Mouse (Mus musculus) kidney, postnatal 4 days (tissue): ENCODE data around the gene Itga7.

Experiments used
- DNase-seq, 2 experiments: peaks; one replicate each; pipeline ENCODE4 v3.0.0; 2021; ENCODE audit warnings: mixed read lengths in 2 of 2

Gene Itga7

GRCm38 (mm10) chr10:128933574-128933973 lies at the start of gene Itga7:
Itga7 (plus strand) TSS chr10:128933818.
- peak; percentile 58 to 65 for DNase-seq

DNA sequence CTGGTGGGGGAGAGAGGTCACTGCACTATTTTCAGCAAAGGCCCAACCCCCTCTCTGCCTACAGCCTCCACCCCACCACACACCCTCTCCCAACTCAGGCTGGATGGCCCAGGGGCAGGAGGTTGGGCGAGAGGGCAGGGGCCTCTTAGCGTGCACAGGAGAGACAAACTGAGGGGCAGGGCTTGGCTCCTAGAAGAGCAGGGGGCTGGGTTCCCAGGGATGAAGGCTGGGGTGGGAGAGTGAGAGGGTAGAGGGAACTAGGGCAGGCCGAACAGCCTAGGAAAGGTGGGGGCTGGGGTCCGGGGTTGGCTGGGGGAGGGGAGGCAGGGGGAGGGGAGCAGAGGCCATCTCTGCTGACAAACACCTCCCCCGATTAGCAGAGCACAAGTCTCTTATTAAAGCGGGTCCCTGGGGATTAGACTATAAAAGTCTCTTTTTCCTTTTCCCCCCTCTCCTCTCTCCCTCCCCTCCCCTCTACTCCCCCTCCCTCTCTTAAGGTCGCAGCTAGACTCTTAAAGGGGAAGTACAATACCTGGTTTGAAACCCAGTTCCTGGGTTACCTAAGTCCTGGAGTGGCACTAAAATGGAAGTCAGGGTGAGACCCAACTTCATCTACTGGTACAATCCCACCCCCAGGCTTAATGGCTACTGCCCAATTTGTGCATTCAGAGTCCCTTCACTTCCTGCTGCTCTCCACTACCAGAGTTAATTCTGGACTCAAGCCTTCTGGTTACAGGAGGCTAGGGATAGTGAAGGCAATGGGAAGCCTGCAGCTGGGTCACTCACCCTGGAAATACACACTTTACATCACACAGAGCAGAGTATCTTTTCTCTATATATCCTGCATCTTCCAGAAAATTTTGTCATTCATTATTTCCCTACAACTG lies 44.4 kb upstream of the Itga7 start:
- peak; percentile 44 to 60 for DNase-seq

- no peak for DNase-seq
These were observed 43.8 kb upstream of the Itga7 start for GRCm38 (mm10) chr10:128889846-128890245.

DNA sequence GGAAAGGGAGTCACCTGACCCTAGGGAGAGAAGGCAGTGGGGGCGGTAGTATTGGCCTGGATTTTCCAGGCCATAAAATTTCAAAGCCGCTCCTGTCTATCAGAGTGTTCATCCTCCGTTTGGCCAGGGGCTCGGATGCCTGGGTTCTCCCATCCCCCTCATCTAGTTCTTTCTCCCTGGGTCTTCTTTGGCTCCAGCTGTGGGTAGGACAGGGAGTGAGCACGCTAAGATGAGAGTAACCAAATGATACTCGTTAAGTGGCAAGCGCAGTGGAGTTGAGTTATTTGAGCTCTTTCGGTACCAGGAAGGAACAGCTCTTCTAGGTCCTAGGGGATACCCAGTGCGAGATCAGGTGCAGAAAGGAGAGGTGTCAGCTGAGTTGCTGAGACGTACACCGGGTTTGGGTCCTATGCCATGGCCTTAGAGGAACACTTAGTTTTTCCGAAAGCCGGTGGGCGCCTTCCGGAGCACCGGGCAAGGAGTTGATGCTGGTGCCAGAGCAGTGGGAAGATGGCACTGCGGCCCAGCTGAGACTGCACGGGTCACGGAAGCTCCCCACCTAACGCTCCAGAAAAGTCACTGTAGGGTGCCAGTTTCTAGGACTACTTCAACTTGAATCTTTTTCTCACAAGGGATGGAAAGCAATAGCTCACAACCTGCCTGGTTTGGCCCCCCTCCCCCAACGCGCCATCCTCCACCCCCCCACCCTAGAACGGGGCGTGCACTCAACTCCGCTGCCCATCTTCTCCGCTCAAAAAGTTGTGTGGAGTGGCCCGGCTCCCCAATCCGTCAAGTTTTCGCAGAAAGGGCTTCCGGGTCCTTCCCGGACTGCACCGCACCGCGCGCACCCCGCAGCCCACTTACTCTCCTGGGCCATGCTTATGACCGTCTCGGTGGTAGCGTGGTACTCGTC lies 43.0 kb upstream of the Itga7 start:
- DNase-seq: peak in 1 of 2 experiments; percentile 31

- peak; percentile 78 to 84 for DNase-seq
These were observed 42.1 kb upstream of the Itga7 start, which contains the start of gene Gdf11 for GRCm38 (mm10) chr10:128891296-128892094. Gdf11 (minus strand) TSS chr10:128891718.

DNA sequence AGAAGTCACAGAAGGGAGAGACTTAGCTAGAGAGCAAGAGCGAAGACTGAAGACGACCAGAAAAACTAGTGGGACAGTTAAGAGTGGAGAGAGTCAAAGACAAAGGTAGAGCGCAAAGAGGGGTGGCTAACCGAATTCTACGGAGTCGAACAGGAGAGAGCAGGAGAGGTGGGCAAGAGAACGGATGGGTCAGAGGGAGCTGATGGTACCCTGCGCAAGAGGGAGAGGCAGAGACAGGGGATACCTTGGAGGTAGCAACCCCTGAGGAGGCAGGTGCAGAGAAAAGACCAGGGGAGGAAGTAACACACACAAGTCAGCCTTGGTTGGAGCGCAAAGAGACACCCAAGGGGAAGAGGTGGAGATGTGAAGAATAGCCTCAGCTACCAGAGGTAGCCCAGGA lies 41.4 kb upstream of the Itga7 start:
- DNase-seq: no peak

DNA sequence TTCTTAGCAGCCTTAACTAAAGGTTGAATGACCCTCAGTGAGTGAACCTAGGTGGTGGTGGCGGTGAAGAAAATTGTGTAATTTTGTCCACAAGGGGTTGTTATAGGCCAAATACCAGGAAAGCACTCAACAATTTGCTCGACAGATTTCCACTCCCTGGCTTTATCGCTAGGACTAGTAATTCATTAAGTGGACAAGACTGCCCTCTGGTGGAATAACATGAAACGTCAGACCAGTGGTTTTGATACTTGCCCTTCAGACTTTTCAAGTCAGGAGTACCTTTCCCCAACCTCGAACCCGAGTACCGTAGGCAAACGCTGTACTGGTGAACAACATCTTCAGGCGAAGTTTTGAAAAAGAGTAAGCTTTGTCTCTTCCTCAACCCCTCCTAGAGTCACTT lies 38.2 kb upstream of the Itga7 start:
- DNase-seq: peak; percentile 66 to 80

DNA sequence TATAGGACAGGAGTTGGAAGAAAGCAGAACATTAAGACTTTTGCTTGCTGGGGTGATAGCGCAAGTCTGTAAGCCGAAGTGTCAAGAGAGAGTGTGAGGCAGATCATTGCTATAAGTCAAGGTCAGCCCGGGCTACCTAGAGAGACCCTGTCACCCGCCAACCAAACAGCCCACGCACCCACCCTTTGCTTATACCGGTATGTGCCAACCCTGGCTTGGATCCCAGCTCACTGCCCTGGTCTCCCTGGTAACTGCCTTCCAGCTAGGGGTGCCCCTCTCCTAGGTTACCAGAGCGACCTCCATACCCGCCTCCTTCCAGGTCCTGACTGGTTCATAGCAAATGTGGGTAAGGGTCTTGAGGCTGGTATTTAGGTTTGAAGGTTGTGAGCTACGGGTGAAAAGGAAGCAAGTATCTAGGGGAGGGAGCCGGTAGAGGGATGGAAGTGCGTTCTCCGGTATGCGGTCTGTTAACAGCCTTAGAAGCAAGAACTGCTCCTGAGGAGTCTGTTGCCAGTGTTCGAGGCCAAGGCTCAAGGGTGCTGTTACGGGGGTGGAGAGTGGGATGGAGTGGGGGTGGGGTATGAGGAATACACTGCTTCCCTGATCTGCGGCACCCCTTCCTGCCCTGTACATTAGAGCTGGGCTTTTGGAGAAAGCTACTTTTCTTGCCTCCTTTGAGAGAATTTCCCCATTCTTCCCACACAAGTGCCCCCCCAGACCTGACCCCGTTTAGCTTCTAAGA lies 37.5 kb upstream of the Itga7 start:
- peak; percentile 49 to 69 for DNase-seq

- no peak for DNase-seq
These were observed 36.8 kb upstream of the Itga7 start for GRCm38 (mm10) chr10:128896807-128897206.

GRCm38 (mm10) chr10:128897501-128897900 lies 36.1 kb upstream of the Itga7 start:
- no peak for DNase-seq

DNA sequence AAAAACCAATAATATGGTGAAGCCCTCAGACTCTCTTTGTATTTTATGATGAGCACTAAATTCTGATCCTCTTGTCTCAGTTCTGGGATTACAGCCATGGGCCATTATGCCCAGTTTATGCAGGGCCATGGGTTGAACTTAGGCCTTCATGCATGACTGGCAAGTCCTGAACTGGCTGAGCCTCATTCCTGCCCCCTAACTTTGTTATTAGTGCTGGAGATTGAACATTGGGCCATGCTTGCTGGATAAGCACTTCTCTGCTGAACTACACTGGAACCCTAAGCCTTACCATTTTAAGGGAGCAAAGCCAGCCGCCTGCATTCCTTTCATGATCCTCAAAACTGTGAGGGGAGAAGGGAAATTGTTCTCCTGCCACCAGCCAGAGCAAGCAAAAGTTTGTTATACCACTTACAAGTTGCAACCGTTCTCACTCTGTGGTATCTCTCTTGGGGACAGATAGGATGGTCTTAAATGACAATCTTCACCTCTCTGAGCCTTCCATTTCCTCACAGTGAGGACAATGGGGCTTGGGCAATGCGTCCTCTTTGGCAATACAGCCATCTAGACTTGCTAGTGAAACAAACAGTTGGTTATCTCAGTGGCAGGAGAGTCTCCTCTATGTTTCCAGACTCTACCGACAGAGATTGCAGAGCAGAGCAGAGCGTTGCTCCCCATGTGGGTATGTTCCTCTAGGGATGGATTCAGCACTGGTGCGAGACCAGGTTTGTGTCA lies 33.7 kb upstream of the Itga7 start:
- DNase-seq: peak in 1 of 2 experiments; percentile 49

- no peak for DNase-seq
These were observed 32.9 kb upstream of the Itga7 start, which contains the start of gene Cd63 for GRCm38 (mm10) chr10:128900698-128901097. Cd63 (plus strand) TSS chr10:128900989.

- DNase-seq: no peak
These were observed 32.2 kb upstream of the Itga7 start for GRCm38 (mm10) chr10:128901409-128901808.

- peak in 1 of 2 experiments; percentile 56 for DNase-seq
These were observed 31.1 kb upstream of the Itga7 start for GRCm38 (mm10) chr10:128902409-128902988.

DNA sequence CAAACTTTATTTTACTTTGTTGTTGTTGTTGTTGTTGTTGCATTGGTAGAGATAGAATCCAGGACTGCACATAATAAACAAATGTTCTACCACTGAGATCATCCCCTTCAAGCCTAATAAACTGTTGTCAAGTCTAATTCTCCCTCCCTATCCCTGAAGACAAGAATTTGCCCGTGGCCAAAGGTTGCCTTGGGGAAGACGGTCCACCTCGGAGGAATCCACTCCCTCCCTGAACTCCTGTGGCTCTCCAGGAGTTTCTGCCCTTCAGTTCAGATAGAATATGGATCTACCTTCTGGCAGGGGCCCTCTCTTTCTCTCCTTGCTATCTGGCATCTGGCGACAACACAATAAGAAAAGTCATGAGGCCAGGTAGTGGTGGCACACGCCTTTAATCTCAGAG lies 28.8 kb upstream of the Itga7 start:
- DNase-seq: no peak

DNA sequence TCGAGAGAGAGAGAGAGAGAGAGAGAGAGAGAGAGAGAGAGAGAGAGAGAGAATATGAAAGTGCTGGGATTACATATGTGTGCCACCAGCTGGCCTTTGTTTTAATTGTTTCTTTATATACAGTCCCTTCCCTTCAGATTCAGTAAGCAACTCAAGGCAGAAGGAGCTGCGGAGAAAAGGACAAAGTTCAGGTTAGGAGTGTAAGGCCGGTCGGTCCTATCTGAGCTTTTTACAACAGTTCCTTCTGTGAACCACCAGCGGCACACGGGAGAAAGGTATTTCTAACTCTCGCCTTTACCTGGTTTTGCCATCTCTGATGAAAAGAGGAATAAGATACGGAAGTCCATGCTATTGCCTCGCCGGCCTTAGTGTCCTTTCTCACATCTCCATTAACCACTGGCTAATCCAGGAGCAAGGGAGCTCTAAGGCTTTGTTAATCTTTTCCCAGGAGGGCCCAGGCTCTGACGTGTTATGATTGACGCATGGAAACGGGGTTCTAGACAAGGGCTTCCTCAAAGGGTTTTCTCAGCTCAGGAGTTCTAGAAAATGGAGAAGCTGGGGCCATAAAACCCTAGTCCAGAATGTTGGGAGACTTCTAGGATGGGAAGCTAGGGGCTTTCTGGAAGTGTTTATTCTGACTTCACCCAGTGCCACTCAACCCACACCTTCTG lies 24.7 kb upstream of the Itga7 start:
- peak in 1 of 2 experiments; percentile 58 for DNase-seq

DNA sequence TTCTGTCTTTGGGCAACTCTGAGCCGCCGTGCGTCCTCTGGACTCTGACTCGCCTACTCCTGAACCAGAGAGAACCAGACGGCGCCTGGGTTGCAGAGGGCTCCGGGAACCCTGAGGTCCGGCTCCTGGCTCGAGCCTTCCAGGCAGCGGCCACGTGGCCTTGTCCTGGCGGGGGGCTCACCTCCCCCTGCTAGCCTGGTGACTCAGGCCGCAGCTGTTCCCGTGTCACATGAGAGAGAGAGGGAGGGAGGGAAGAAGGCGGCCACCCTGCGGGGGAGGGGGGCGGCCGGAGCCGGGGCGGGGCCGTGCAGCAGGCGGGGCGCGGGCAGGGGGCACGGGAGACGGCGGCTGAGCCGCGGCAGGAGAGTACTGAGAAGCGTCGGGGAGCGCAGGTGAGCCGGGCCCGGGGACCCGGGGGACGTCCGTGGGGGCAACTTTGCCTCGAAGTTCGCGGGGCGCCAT lies 24.0 kb upstream of the Itga7 start:
- peak; percentile 90 to 95 for DNase-seq

GRCm38 (mm10) chr10:128910066-128910841 lies 23.4 kb upstream of the Itga7 start:
- peak; percentile 70 to 76 for DNase-seq

DNA sequence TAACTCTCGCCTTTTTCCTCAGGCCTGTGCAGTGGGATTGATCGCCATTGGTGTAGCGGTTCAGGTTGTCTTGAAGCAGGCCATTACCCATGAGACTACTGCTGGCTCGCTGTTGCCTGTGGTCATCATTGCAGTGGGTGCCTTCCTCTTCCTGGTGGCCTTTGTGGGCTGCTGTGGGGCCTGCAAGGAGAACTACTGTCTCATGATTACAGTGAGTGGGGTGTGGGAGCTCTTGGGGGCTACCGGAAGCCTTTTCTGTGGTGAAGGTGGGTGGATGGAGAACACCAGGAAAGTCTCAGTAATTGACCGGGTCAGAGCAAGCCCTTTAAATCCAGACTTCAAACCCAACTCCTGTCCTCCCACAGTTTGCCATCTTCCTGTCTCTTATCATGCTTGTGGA lies 22.2 kb upstream of the Itga7 start:
- no peak for DNase-seq
